Mouse (Mus musculus): ENCODE data around the gene Zbtb21. TPM values are rescaled to one million over a fixed set of nuclear protein-coding genes. Genes with fewer than 3 reads are reported as not detected.

Zbtb21 gene
- total RNA-seq, 2 experiments from 2014 or later = 5.1 to 6.9 TPM

Other genes starting within 250 kb of the Zbtb21 start
- not detected for gene Ripk4, start 198.8 kb downstream of the Zbtb21 start, total RNA-seq (2021)
- 1 to 10 TPM; 6.6 to 8.8 TPM for gene Prdm15, start 110.8 kb downstream of the Zbtb21 start, total RNA-seq (2021)
- gene C2cd2, start within 50 bp of the Zbtb21 start, total RNA-seq (2021) = 100 to 1,000 TPM; 171 to 179 TPM
- gene B230307C23Rik, start 34.7 kb upstream of the Zbtb21 start, total RNA-seq (2021) = 1 to 10 TPM; 3.9 to 7.9 TPM
- 1 to 10 TPM; 2.5 to 3.1 TPM for gene A630089N07Rik, start 119.8 kb upstream of the Zbtb21 start, total RNA-seq (2021)

Measured in gastrocnemius, postnatal 25 days (tissue).